Mouse (Mus musculus): ENCODE data around the gene Chrne.

GRCm38 (mm10) chr11:70586261-70586660 lies 32.8 kb downstream of the Chrne start:
- TF ChIP-seq CTCF (IDR thresholded peaks at IDR 0.05; ENCODE audit: borderline replicate concordance, extremely low read depth, insufficient read depth, insufficient read length) (no peak), POLR2A (IDR thresholded peaks at IDR 0.05; ENCODE audit: borderline replicate concordance, extremely low read depth, insufficient read depth, insufficient read length, poor library complexity, severe bottlenecking) (no peak)
